Mouse (Mus musculus): ENCODE measurements around the gene Camk1d. TPM values are rescaled to one million over a fixed set of nuclear protein-coding genes. Genes with fewer than 3 reads are reported as not detected.

The Camk1d gene
- total RNA-seq, 4 experiments from 2014 or later, result 133 to 174 (median 152) TPM

DNA sequence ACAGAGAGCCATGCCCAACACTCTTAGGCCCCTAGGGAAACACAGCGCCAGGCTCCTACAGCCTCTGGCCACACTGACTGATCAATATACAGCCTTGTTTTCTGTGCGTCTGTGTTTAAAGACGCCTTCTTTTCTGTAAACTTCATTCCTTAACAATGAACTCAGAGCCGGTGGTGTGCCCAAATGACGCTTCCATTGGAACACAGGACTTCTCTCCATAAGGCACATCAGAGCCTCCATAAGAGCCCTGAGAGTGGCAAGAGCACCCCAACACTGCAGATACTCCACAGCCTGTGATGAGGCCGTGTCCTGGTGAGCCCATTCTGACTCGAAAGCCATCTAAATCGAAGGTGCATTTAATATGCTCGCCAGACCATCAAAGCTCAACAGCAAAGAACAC lies 50.8 kb downstream of the Camk1d start:
- no peak for DNase-seq (ENCODE audit: low spot score in 2 of 2)

DNA sequence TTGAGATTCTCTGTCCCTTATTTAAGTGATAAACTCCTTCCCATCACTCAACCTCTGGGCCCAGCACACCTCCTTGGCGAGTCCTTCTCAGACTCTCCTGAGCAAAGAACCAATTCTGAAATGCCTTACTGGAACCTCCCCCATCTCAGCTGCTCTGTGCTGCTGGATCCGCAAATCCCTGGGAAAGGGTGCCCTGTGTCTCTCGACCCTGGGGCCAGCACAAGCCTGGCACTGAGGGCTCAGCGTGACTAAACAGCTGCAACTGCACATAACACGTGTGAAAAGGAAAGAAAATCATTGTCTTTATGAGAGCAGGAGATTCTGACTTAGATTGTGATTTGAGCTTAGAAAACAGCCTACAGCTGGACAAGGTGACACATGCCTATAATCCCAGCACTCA lies 52.4 kb downstream of the Camk1d start:
- no peak for DNase-seq (ENCODE audit: low spot score in 2 of 2)

DNA sequence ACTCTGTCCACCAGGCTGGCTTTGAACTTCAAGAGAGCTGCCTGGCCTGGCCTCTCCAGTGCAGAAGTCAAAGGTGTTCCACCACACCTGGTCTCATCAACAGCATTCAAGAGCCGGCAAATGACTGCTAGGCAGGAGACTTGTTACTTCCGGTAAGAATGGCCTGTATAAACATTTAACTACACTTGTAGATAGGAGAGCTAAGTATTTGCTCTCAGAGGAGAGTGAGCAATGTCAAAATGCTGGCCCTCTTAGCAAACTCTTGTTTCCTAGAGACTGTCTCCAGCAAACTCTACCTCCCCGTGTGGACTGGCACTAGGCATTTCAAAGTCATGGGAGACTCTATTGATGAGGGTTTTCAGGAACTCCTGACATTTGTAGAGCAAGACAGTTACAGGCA lies 56.3 kb downstream of the Camk1d start:
- DNase-seq (ENCODE audit: low spot score in 2 of 2), result no peak

DNA sequence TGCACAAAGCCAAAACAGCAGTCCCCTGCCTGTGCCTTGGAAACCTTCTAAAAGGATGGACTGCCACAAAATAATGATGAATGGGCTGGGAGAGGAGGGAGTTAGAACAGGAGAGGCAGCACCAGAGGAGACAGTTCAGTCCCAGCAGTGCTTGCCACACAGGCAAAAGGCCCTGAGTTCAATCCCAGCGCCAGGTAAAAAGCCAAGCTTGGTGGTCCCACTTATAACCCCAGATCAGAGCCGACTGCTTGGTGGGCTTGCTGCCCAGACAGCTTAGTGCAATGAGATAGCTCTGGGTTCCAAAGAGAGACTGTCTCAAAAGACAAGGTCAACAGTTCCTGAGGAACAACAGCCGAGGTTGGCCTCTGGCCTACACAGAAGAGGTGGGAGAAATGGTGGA lies 58.0 kb downstream of the Camk1d start:
- DNase-seq (ENCODE audit: low spot score in 2 of 2), result no peak

DNA sequence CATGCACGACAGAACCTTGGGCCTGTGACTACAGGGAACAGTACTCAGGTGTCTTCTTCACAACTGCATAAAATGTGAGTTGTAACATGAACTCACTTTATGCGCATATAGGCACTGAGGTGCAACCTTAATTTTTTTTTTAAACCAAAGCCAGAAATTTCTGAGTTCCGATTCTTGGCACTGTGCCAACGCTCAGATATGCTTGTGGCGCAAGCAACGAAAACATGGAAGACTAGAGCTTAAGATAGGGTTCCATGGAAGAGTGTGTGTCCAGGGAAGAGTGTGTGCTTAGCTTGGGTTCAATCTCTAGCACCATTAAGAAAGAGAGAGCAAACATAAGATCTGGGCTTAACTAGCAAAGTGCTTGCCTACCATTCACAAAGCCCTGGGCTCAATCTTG lies 62.2 kb downstream of the Camk1d start:
- no peak for DNase-seq (ENCODE audit: low spot score in 2 of 2)

DNA sequence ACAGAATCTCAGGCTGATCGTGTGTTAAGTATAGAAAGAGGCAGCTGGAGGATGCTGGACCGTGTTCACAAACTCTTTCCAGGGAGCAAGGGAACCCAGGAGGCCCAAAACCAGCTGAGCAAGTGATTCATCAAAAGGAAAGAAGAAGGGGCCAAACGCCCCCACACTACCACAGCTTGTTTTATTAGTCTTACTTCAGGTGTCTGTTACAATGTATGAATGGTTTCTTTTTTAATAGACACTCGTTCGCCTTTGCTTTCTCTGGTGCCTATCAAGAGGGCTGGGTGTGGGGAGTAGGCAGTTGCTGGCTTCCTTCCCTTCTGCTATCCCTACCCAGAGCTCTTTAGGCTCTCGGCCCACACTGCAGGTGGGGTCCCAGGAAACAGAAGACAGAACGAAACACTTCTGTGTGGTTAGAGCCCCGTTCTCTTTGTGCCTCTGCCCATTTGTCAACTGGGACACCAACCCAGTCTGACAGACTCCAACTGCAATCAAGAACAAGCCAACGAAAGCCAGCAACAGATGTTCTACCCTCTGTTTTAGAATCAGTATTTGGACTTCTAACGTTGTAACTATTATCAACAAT lies 62.9 kb downstream of the Camk1d start:
- DNase-seq (ENCODE audit: low spot score in 2 of 2), result peak in 1 of 2 experiments; percentile 38

DNA sequence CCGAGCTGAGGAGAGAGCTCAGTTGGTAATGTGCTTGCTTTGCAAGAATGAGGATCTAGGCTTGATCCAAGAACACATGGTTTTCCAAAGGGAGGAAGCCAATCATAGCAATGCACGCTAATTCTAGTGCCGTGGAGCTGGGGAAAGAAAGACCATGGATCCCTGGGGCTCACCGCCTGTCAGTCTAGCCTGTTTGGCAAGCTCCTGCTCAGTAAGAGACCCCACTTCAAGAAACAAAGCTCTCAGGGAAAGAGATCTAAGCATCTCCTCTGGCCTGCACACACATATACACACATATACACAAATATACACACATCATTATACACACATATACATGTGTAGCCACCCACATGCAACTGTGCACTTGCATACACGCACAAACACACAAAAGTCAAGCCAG lies 65.1 kb downstream of the Camk1d start:
- no peak for DNase-seq (ENCODE audit: low spot score in 2 of 2)

DNA sequence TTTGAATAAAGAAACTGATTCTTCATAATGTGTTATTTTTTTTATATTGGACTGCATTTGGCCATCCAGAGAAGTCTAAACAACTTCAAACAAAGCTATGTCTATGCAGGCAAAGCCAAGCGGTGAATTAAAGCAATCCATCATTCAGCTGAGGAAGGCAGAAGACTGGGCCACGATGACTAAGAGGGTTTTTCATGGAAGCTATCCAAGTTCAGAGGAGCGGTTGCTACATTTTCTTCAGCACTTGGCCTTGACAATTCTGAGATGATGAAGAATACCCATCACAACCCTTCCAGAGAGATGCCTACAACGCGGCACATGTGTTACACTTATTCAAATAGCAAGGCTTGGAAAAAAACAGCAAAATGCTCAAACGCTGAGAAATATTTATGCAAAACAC lies 65.6 kb downstream of the Camk1d start:
- no peak for DNase-seq (ENCODE audit: low spot score in 2 of 2)

DNA sequence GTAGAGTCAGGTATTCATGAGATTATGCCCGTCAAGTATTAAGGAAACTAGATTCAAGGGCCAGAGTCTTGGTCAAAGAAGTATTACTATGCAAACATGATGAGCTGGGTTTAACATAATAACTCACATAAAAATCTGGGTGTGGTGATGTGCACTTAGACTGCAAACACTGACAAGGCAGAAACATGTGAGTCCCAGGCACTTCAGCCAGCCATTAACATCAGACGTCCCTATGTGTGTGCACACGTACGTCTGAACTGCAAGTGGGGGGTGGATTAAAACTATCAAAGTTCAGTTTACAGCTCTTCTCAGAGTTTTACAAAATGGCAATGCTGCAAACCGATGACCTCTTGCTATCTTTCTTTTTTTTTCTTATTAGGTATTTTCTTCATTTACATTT lies 68.0 kb downstream of the Camk1d start:
- DNase-seq (ENCODE audit: low spot score in 2 of 2), result no peak

DNA sequence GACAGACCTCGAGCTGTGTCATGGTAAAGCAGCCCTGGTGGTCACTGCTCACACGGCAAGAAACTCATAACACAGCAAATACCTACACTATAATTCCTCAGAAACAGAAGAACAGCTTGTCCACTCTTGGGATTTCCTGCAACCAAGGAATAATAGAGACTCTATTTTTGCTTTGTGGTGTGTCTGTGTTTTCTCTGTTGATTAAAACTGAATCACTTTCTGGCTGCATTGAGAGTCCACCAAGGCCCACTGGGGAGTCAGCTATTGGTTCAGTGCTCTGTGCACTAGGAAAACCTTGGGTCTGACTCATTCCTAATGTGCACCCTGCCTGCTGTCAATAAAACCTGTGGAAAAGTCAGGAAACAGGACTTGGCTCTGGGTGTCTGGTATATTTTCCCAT lies 68.7 kb downstream of the Camk1d start:
- no peak for DNase-seq (ENCODE audit: low spot score in 2 of 2)

DNA sequence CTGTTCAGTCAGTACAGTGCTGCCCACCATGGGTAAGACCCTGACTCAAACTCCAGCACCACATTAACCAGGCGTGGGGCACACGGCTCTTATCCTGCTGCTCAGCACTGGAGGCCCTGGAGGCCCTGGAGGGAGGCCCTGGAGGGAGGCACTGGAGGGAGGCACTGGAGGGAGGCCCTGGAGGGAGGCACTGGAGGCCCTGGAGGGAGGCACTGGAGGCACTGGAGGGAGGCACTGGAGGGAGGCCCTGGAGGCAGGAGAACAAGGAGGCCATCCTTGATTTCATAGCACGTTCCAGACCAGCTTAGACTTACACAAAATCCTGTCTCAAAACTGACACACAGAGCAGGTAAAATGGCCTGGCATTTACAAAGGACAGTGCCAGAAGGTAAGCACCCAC lies 70.4 kb downstream of the Camk1d start:
- no peak for DNase-seq (ENCODE audit: low spot score in 2 of 2)

DNA sequence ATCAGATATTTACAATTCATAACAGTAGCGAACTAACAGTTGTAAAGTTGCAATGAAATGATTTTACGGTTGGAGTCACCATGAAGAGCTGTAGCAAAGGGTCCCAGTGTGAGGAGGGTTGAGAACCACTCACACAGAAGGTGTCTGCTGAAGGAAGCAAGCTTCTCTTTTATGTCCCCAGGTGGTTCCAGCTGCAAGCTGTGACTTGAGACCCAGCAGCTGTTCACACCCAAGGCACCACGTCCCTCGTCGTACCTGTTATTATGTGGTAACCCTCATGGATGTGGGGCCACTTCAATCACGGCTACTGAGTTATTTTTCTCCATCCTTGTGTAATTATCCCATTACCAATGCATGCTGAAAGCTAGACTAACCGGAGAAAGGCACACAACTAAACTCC lies 71.1 kb downstream of the Camk1d start:
- DNase-seq (ENCODE audit: low spot score in 2 of 2), result no peak

DNA sequence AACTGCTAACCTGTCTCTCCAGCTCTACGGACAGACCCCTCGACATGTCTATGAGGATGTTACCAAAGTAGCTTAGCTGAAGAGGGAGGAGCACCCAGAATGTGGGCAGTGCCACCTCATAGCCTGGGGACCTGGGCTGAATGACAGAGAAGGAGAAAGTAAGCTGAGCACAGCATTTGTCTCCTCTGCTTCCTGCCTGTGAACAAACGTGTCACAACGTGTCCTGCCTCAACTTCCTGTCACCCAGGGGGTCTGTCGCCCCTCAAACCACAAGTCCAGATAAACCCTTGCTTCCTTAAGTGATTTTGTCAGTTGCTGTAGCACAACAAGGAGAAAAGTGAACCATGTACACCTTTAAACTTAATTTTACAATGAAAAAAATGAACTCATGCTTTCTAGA lies 71.7 kb downstream of the Camk1d start:
- DNase-seq (ENCODE audit: low spot score in 2 of 2), result no peak

DNA sequence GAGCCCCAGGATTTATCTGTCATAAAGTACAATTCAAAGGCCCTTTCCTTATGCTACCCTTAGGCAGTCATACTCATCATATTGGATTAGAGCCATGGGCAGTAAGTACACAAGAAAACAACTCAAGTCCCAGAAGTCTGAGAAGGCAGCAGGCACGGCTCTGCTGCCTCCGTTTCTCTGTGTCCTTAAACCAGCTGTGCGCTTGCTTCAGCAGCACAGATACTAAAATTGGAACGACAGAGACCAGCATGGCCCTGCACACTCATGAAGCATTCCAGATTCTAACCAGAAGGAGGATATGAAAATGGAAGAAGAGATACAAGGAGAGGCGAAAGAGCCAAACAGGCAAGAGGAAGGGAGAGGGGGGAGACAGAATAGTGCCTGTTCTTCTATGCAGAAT lies 72.6 kb downstream of the Camk1d start:
- no peak for DNase-seq (ENCODE audit: low spot score in 2 of 2)

DNA sequence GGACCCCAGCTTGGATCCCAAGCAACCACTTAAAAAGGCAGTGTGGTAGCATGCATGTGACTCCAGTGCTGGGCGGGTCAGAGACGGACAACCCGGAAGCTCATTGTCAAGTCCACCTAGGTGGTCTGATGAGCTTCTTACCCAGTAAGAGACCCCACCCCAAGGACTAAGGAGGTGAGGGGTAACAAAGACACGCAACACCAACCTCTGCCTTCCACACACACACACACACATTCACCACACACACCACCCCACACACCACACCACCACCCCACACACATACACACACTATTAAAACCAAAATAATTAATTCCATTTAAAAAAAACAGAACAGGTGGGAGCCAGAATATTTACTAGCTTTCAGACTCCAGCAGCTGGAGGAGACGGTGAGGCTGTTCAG lies 73.7 kb downstream of the Camk1d start:
- no peak for DNase-seq (ENCODE audit: low spot score in 2 of 2)

DNA sequence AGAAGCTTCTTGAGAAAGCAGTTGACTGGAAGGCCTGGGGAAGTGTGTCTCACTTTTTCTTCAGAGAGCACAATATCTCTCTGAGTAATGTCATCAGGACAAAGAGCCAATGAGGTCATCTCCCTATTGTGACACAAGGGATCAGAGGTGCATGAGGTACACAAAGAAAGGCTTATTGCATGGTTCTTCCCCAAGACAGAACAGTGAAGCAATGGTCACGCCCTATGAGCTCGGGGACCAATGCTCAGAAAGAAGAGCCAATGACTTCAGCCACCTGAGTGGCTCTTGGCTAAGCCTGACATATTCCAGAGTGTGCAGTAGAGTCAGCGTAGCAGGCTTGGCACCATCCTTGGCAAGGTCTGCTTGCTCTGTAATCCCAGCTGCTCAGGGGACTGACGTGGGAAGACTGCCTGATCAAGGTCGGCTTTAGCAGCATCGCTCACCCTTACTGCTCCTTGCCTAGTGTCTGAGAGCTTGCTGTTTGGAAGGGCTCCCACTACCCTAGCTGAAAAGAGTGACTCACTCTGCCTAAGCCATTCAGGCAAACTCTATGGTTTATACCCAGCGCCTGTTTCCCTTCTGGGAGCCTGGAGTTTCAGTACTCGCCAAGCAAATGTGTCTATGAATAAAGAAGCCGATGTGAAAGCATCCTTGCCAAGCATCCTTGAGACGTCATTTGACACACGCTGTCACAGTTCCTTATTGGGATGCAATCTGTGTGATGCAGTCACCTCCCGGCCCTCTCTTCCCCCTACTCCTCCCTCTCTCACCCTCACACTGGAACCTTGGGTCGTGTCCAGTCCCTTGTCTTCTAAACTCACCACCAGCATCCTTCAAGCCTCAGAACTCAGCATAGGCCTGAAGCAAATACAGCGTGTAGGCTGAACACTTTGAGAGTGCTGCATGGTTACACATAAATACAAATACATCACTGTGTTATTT lies 77.2 kb downstream of the Camk1d start:
- DNase-seq (ENCODE audit: low spot score in 2 of 2), result peak; percentile 63 to 68

DNA sequence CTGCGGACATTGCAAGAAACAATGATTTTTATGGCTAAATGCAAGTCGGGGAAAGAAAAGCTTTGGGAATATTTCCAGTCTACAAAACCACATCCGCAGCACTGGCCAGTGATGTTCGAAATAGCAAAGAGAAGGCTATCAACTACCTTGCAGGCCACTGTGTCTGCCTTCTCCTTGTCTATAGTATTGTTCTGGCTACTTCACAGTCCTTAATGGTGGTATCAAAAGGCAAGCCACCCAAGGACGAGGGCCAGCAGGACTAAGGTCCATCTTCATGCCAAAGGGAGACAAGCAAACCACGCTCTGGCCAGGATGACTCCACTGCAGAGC lies 82.0 kb downstream of the Camk1d start:
- DNase-seq (ENCODE audit: low spot score in 2 of 2), result no peak

DNA sequence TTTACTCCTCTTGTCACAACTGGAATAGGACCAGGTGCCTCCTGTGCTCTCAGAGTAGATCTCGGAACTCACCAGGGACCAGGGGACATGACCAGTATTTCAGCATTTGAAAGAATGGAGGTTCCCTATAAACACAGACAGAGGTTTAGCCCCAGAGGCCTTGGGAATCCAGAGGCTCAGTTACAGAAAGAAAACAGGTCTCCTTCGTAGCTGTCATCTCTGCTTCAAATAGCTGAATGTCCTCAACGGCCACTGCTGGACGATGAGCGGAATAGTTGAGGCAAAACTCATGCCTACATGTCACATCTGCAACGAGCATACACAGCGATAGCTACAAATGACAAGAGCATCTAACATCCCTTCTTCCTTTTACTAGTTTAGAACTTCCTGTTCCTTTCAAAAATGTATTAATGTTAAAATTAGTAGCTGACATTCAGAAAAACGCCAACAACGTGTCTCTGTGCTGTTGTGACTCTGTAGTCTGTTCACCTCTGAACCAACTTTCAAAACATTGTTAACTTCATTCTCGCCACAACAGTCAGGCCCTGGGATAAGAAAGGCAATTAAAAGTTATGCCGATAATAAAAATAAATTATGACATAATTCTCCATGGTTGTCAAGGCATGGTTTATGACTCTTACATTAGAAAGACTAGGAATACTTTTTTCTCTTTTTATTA lies 82.5 kb downstream of the Camk1d start:
- DNase-seq (ENCODE audit: low spot score in 2 of 2), result no peak

DNA sequence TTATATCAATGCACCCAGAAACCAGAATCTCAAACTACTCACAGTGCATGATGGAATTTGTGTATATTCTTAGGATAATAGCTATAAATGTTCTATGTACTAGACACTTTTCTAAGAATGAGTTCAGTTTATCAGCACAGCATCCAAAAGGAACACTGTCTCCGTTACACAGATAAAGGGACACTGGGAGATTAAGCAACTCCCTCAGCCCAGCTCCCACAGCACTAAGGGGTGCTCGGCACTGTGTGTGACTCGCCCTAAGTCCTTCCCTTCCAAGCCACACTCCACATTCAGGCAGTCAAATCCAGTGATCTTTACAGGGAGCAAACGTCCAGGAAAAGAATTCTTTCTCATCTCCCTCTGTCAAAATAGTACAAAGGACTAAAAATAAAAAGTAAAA lies 83.6 kb downstream of the Camk1d start:
- no peak for DNase-seq (ENCODE audit: low spot score in 2 of 2)

DNA sequence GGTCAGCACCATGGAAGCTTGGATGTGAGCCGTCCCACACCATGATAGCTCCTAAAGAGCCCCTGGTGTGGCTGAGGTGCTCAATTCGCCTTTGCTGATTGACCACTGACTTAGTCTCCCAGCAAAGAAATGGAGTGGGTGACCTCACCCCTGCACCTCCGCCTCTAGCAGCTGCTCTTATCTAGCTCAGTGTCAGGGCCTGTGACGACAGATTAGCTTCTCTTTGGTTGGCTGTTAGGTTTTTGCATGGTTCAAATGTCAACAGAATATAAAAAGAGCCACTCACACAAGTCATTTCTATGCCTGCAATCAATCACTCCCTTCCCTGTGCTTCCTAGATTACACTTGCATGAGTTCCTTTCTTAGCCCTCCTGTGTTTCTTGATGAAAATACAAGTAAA lies 89.9 kb downstream of the Camk1d start:
- no peak for DNase-seq (ENCODE audit: low spot score in 2 of 2)

DNA sequence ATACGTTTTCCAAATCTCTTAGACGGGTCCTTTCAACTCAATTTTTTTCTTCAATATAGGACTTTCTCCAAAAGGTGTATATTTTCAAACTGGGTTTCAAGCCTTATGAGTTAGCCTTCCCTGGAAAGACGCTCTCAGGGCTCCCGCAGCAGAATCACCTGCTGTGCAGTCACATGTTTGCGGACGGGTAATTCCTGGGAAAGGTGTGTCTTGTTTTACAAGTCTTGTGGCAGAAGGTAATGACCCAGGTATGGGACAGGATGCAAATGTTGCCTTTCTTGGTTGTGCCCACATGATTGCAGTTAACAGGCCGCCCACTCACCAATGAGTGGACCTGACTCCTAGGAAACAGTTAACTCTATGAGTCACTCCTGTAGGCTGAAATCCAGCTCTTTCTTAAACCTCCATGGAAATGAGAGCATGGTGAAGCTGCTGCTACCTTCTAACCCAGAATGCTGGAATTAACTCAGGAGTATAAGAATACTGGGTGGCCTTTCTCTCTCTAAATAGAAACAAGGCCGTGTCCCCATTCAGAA lies 95.9 kb downstream of the Camk1d start:
- DNase-seq (ENCODE audit: low spot score in 2 of 2), result no peak

DNA sequence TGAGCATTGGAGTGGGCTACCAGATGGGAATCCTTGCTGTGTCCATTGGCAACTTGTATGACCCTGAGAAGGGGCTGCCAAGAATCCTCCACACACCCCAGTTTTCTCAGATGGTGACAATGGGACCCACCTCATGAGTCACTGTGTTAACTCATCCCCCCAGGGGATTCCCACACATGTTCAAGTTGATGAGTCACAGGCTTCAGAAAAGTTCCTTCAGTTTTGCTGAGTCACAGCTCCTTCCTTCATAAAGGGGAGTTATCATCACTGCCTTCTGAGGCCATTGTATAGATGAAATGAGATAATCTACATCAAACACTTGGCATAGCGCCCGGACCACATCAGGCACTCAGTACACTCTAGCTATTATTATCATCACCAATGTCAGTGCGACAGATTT lies 99.4 kb downstream of the Camk1d start:
- peak in 1 of 2 experiments; percentile 44 for DNase-seq (ENCODE audit: low spot score in 2 of 2)

Measured in layer of hippocampus, adult 8-10 months (tissue).